Mouse (Mus musculus) heart, postnatal 4 days (tissue): Measurements from ENCODE around the gene Adam30. TPM values are rescaled to one million over a fixed set of nuclear protein-coding genes. Genes with fewer than 3 reads are reported as not detected.
"Not testable (repeated sequence)": the region's sequence is repeated elsewhere in the genome, so short reads cannot be mapped to it uniquely, and the experiment has no call there.

Experiments
- DNase-seq: peaks from one replicate; pipeline ENCODE4 v3.0.0; 2021
- total RNA-seq, 2 experiments: library from RNA; stranded (reverse); gene quantifications; 2 replicates each; pipeline ENCODE4 v1.2.3; 2021

Adam30 gene
- under 1 TPM in 1 of 2 experiments, not detected in 1; 0.21 TPM for total RNA-seq

- DNase-seq = no peak
These were observed at the start of gene Adam30 for GRCm38 (mm10) chr3:98160330-98160729. Gene Adam30, plus strand, starts transcription at chr3:98160630.

- no peak for DNase-seq
These were observed 42.2 kb upstream of the Adam30 start for GRCm38 (mm10) chr3:98118252-98118651.

GRCm38 (mm10) chr3:98119338-98119737 lies 41.1 kb upstream of the Adam30 start:
- DNase-seq = no peak

- no peak for DNase-seq
These were observed 39.5 kb upstream of the Adam30 start for GRCm38 (mm10) chr3:98120884-98121283.

- DNase-seq = no peak
These were observed 32.7 kb upstream of the Adam30 start for GRCm38 (mm10) chr3:98127775-98128174.

DNA sequence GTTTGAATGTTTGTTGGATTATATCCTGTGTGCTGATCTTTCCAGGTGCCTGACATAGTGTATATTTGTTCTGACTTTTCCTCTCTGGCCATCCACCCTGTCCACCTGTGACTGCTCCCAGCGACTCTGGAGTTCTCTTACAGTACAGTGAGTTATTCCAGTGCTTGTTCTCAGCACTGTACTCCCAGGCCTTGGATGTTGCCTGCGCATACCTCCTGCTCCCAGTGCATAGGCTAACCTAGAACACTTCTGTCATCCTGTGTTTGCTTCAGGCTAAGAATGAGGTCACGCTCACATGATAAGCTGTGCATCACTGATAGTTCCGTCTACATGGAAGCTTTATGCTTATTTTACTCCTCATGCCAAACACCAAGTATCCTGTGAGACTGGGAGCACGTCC lies 31.7 kb upstream of the Adam30 start:
- no peak for DNase-seq

- not testable (repeated sequence) for DNase-seq
These were observed 28.3 kb upstream of the Adam30 start for GRCm38 (mm10) chr3:98132140-98132539.

DNA sequence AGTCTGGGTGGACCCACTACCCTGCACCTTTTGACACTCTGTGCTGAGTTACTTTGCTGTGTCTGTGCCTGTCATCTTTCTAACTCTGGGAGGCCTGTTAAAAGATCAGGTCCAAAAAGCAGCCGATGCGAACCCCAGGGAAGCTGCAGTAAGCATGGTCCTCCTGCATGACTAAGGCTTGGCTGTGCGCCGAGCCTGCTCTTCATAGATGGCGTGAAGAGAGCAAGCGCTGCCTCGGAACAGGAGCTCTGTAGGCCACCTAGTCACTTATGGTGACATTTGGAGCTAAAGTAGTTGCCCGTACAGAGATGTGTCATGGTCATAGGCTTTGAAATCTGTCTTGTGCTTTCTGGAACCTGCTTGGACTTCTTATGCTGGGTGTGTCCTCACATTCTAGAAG lies 27.8 kb upstream of the Adam30 start:
- no peak for DNase-seq

- DNase-seq = no peak
These were observed 19.0 kb upstream of the Adam30 start for GRCm38 (mm10) chr3:98141456-98141855.

DNA sequence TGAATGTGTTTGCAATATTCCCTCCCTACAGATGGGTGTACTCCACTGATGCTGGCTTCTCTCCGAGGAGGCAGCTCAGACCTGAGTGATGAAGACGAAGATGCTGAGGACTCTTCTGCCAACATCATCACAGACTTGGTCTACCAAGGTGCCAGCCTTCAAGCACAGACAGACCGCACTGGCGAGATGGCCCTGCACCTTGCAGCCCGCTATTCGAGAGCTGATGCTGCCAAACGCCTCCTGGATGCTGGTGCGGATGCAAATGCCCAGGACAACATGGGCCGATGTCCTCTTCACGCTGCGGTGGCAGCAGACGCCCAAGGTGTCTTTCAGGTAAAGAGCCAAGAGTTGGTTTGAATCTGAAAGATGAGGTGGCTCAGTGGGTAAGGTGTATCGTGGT lies 17.6 kb upstream of the Adam30 start:
- no peak for DNase-seq

- no peak for DNase-seq
These were observed 15.2 kb upstream of the Adam30 start for GRCm38 (mm10) chr3:98145204-98145603.

DNA sequence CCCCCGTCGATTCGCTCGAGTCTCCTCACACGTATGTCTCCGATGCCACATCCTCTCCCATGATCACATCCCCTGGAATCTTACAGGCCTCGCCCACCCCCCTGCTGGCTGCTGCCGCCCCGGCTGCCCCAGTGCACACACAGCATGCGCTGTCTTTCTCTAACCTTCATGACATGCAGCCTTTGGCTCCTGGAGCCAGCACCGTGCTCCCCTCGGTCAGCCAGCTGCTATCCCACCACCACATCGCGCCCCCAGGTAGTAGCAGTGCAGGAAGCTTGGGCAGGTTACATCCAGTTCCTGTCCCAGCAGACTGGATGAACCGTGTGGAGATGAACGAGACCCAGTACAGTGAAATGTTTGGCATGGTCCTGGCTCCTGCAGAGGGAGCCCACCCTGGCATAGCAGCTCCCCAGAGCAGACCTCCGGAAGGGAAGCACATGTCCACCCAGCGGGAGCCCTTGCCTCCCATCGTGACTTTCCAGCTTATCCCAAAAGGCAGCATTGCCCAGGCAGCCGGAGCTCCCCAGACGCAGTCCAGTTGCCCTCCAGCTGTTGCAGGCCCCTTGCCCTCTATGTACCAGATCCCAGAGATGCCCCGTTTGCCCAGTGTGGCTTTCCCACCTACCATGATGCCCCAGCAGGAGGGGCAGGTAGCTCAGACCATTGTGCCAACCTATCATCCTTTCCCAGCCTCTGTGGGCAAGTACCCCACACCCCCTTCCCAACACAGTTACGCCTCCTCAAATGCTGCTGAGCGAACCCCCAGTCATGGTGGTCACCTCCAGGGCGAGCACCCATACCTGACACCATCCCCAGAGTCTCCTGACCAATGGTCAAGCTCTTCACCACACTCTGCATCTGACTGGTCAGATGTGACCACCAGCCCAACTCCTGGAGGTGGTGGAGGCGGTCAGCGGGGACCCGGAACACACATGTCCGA lies 13.7 kb upstream of the Adam30 start:
- DNase-seq = peak; percentile 5

DNA sequence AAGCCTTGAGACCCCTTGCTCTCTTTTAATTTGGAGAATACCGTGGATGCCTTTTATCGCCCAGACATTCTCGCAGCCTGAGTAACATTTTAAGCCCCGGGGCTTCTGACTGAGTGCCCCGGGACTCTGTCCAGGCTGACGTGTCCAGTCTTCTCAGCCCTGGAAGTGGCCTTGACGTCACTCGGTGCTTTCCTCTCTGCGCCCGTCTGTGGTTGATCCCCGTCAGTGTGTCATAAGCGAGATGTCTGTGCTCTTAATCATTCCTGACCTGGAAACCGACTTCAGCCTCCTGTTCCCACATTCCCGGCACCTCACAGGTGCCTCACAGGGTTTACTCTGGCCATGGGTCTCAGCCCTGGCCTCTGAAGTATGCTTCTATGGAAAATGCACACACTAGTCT lies 12.7 kb upstream of the Adam30 start:
- DNase-seq = no peak

DNA sequence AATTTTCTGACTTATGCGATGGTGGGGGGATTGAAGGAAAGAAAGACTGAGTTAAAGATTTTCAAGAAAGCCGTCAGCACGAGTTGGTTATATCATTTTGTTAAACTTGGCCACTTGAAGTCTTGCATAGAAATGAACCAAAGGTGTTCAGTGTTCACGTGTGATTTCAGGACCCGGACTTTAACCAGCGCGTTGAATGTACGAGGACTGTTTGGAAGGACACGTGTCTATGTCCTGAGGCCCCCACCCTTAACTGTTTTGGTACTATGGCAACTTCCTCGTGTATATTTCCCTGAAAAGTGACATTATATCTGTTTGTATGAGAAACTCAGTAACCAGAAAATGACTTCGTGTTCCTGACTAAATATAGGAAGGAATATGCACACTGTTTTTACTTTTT lies 10.5 kb upstream of the Adam30 start:
- no peak for DNase-seq

DNA sequence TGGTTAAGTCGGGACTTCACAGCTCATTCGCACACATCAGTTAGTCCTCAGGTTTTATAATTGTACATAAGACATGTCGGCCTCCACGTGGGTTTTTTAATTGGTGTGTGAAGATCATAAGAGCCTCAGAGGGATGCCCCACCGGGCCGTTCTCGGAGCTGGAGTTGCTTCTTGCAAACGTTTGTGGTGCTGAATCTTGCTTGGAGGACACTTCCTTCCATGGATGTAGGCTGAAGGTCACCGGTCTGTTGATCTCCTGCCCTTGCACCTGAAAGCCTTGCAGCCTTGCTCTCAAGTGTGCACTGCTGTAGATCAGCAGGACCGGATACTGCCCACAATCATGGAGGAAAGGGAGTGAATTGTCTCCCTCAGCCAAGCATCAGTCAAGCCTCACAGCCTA lies 9.4 kb upstream of the Adam30 start:
- DNase-seq = no peak

DNA sequence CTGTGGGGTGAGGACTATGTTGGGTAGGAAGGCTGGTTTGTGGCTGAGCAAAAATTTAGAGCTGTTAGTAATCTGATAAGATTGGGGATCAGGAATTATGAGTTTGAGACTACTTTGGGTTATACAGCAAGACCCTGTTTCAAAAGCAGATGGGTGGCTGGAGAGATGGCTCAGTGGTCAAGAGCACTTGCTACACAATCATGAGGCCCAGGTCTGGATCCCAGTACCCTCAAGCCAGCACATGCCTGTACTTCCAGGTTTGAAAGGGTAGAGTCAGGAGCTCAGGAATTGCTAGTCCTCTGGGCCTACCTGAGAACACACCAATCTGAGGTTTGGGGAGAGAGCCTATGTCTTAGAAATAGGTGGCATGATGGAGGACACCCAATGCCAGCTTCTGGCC lies 7.0 kb upstream of the Adam30 start:
- no peak for DNase-seq

DNA sequence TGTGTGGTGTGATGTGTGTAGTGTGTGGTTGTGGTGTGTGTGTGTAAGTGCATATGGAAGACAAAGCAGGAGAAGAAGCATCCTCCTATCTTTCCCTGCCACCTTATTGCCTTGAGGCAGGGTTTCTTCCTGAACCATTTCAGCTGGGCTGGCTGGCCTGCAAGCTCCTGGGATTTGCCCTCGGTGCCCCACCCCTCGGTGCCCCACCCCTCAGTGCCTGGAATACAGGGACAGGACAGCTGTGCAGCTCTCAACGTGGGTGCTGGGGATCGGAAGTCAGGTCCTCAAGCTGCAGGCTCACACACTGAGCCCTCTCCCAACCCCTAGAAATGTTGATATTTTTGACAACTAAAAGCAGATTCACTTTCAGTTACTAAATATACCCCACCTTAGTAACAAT lies 4.3 kb upstream of the Adam30 start:
- DNase-seq = no peak

GRCm38 (mm10) chr3:98157073-98157472 lies 3.4 kb upstream of the Adam30 start:
- DNase-seq = no peak

- DNase-seq = no peak
These were observed 2.8 kb upstream of the Adam30 start for GRCm38 (mm10) chr3:98157585-98157984.

DNA sequence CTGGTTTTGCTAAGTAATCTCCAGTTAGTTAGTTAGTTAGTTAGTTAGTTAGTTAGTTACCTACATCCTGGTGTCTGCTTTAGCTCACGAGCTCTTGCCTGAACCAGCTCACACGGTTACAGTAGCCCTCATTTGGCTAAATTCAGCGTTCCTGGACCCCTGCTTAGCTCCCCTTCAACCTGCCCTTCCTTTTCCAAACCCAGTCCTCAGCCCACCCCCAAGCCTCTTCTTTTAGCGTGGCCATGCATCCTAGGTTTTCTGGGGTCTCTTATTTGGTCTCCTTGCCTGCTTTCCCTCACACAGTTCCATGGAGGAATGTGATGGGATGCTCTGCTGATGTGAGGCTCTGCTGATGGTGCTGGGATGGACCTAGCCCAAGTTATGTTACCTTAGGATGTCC lies 1.8 kb upstream of the Adam30 start:
- no peak for DNase-seq

DNA sequence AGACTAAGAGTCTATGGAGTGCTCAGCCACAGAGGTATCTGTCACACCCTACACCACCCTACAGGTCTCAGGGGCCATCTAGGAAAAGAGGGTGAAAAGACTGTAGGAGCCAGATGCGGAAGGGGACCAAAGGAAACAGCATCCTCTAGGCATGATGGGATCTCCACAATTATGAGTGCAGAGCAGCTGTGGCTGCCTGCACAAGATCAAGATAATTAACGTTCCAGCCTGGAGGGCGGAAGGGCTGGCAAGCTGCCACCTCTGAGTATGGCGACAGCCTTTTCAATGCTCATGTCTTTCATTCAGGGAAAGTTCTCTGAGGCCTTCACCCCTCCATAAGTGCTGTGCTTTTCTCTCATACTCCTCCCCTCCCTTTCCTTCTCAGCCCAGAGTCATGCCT lies 1.1 kb upstream of the Adam30 start:
- DNase-seq = no peak

GRCm38 (mm10) chr3:98178340-98178739 lies 17.9 kb downstream of the Adam30 start:
- peak; percentile 52 for DNase-seq

GRCm38 (mm10) chr3:98180805-98181204 lies 20.4 kb downstream of the Adam30 start:
- peak; percentile 62 for DNase-seq

- no peak for DNase-seq
These were observed 24.8 kb downstream of the Adam30 start for GRCm38 (mm10) chr3:98185163-98185714.
